Comparison of ENCODE assay signal across 28 mouse cellular contexts in the genomic region with DNA sequence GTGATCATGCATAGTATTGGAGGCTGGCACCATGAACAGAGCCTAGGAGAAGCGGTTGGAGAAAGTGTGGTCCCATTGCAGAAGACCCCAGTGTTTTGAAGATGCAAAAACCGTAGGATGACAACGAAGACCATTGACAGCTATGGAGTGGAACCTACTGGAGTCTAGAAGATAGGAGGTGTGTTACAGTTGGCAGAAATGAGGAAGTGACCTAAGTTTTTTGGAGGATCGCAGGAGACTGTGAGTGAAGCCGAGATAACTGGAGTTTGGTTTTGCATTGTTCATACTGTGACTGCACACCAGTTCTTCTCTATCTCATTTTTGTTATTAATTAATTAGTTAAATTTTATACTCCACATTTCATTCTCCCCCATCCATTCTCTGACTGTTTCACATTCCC.
DNase-seq lines count a peak whose midpoint lies in the region; ATAC-seq and TF ChIP-seq lines count a peak whose summit lies in the region.
"Had no signal": no experiment of that assay in that cellular context is flagged by ENCODE, and none has a peak within 500 bp of the region (broad histone marks: within the 10 kb centered on the region; RNA-seq: fewer than 3 reads in every experiment).

No protein-coding gene starts in this region.

- TF ChIP-seq EP300 in MEL (IDR thresholded peaks at IDR 0.05; ENCODE audit: low read depth in 1 of 2, low read length in 2 of 2), result no peak

- H3K4me1 ChIP-seq in MEL (ENCODE audit: control insufficient read depth in 1 of 2, insufficient read depth in 2 of 2, low read length in 2 of 2), result no peaks in the 10 kb centered on the region
- H3K4me1 ChIP-seq: embryonic facial prominence, embryonic 13.5 days; embryonic facial prominence, embryonic 15.5 days; forebrain, embryonic 10.5 days; forebrain, embryonic 13.5 days; forebrain, embryonic 15.5 days had no signal

- H3K27ac ChIP-seq in MEL (ENCODE audit: control insufficient read depth, low read depth, low read length), result no peak overlapping the region
- H3K27ac ChIP-seq: embryonic facial prominence, embryonic 13.5 days; embryonic facial prominence, embryonic 15.5 days; forebrain, embryonic 10.5 days; forebrain, embryonic 13.5 days; forebrain, embryonic 15.5 days had no signal

- no peak for TF ChIP-seq CTCF in MEL (IDR thresholded peaks at IDR 0.05 in 2 of 3, conservative IDR thresholded peaks at IDR 0.05 in 1 of 3; ENCODE audit: control insufficient read depth in 1 of 3, insufficient read depth in 1 of 3, low read depth in 2 of 3, low read length in 3 of 3, poor library complexity in 1 of 3, severe bottlenecking in 1 of 3)

- no peaks in the 10 kb centered on the region for H3K36me3 ChIP-seq in MEL (ENCODE audit: control insufficient read depth in 1 of 2, insufficient read depth in 2 of 2, low read length in 2 of 2)
- H3K36me3 ChIP-seq: embryonic facial prominence, embryonic 13.5 days; embryonic facial prominence, embryonic 15.5 days; forebrain, embryonic 10.5 days; forebrain, embryonic 15.5 days; G1E had no signal

- no peak overlapping the region for H3K9ac ChIP-seq in MEL (ENCODE audit: control insufficient read depth, low read depth, low read length, poor library complexity, severe bottlenecking)
- H3K9ac ChIP-seq: embryonic facial prominence, embryonic 13.5 days; embryonic facial prominence, embryonic 15.5 days; forebrain, embryonic 13.5 days; forebrain, embryonic 15.5 days; forebrain, postnatal 0 days had no signal

- no peak for TF ChIP-seq POLR2A in MEL (IDR thresholded peaks at IDR 0.05; ENCODE audit: control insufficient read depth in 1 of 2, insufficient read depth in 1 of 2, low read depth in 1 of 2, low read length in 2 of 2, poor library complexity in 1 of 2)

- H3K9me3 ChIP-seq in MEL (replicated peaks; ENCODE audit: insufficient read depth, low read length), result no peaks in the 10 kb centered on the region
- H3K9me3 ChIP-seq: embryonic facial prominence, embryonic 13.5 days; embryonic facial prominence, embryonic 15.5 days; forebrain, embryonic 10.5 days; forebrain, embryonic 13.5 days; forebrain, embryonic 15.5 days; G1E had no signal

- no peak overlapping the region for H3K4me3 ChIP-seq in MEL (ENCODE audit: control insufficient read depth in 1 of 2, insufficient read depth in 1 of 2, low read depth in 2 of 2, low read length in 2 of 2)
- H3K4me3 ChIP-seq: embryonic facial prominence, embryonic 13.5 days; embryonic facial prominence, embryonic 15.5 days; erythroblast, embryonic 14.5 days; forebrain, embryonic 10.5 days; forebrain, embryonic 13.5 days; forebrain, embryonic 15.5 days had no signal

- TF ChIP-seq RAD21 in MEL (IDR thresholded peaks at IDR 0.05; ENCODE audit: low read depth, low read length), result no peak

- peak; percentile 79 for ATAC-seq in common myeloid progenitor, adult 5-6 weeks (replicated peaks; ENCODE audit: low read depth, poor library complexity, severe bottlenecking)
- ATAC-seq in megakaryocyte, adult 5-6 weeks (ENCODE audit: poor library complexity, severe bottlenecking), result peak; percentile 51
- ATAC-seq: activated CD4-positive, CD25-positive, alpha-beta regulatory T cell, adult 4 months; CD4-positive, CD25-positive, alpha-beta regulatory T cell, adult 4 months; forebrain, embryonic 13.5 days; forebrain, embryonic 15.5 days; forebrain, postnatal 0 days; Patski had no signal

- H3K27me3 ChIP-seq in MEL (ENCODE audit: control insufficient read depth in 1 of 2, insufficient read depth in 2 of 2, low read length in 2 of 2), result no peaks in the 10 kb centered on the region
- H3K27me3 ChIP-seq: CH12.LX; embryonic facial prominence, embryonic 13.5 days; embryonic facial prominence, embryonic 15.5 days; forebrain, embryonic 13.5 days; forebrain, embryonic 15.5 days; Patski had no signal

- no peaks in the 10 kb centered on the region for H3K79me2 ChIP-seq in MEL (ENCODE audit: control insufficient read depth, insufficient read depth, low read length, poor library complexity)

- peak; percentile 6 for DNase-seq in MEL (ENCODE audit: low read depth, low spot score)
- no peak for DNase-seq in kidney, postnatal 36 days
- no peak for DNase-seq in thymus, postnatal 36 days
- no peak for DNase-seq in layer of hippocampus, adult 11-12 months (ENCODE audit: low spot score)
- DNase-seq: adrenal gland, adult 8-10 months; adrenal gland, postnatal 14 days; adrenal gland, postnatal 36 days; B cell, adult 2 months; cerebellum, adult 11-12 months; cerebellum, adult 2 months; cerebellum, adult 9-10 months; cerebellum, postnatal 10 days; cerebellum, postnatal 25 days; embryo, embryonic 11 days; forebrain, postnatal 0 days had no signal

TF ChIP-seq in MEL, 35 proteins besides CTCF, POLR2A, EP300 and RAD21:
- TF ChIP-seq TAL1 (IDR thresholded peaks at IDR 0.05; ENCODE audit: low read length) (no peak), ZMIZ1 (IDR thresholded peaks at IDR 0.05; ENCODE audit: low read depth, low read length) (no peak), GATA1 (IDR thresholded peaks at IDR 0.05; ENCODE audit: low read depth, low read length) (no peak), CHD2 (IDR thresholded peaks at IDR 0.05; ENCODE audit: low read length) (no peak), MYB (IDR thresholded peaks at IDR 0.05; ENCODE audit: low read depth, low read length) (no peak), RCOR1 (IDR thresholded peaks at IDR 0.05; ENCODE audit: low read depth, low read length) (no peak), TCF12 (IDR thresholded peaks at IDR 0.05; ENCODE audit: low read depth, low read length) (no peak), TBP (IDR thresholded peaks at IDR 0.05; ENCODE audit: low read depth, low read length) (no peak), USF1 (IDR thresholded peaks at IDR 0.05; ENCODE audit: low read depth, low read length) (no peak), NELFE (IDR thresholded peaks at IDR 0.05; ENCODE audit: low read depth, low read length) (no peak), CHD1 (IDR thresholded peaks at IDR 0.05; ENCODE audit: low read depth, low read length) (no peak), HCFC1 (IDR thresholded peaks at IDR 0.05; ENCODE audit: low read depth, low read length) (no peak), NRF1 (IDR thresholded peaks at IDR 0.05; ENCODE audit: insufficient read depth, low read depth, low read length, poor library complexity, severe bottlenecking) (no peak), MAFK (IDR thresholded peaks at IDR 0.05; ENCODE audit: borderline replicate concordance, low read depth, low read length) (no peak), POLR2AphosphoS5 (IDR thresholded peaks at IDR 0.05; ENCODE audit: borderline replicate concordance, low read depth, low read length) (no peak)
